Mouse (Mus musculus) lung, adult 2 months (tissue): ENCODE results near the gene Cabp2. TPM values are rescaled to one million over a fixed set of nuclear protein-coding genes. Genes with fewer than 3 reads are reported as not detected.
"Not testable (repeated sequence)": the region's sequence is repeated elsewhere in the genome, so short reads cannot be mapped to it uniquely, and the experiment has no call there.

ENCODE experiments used
- DNase-seq: peaks from one replicate; pipeline ENCODE4 v3.0.0; 2022
- H3K4me1 ChIP-seq: fragments of 200-500 bp; 2 replicates; pipeline ENCODE4 v1.6.1; 2011; ENCODE audit warnings: low read length; ENCODE audit not compliant: control insufficient read depth, insufficient read depth
- H3K4me3 ChIP-seq: fragments of 200-500 bp; replicated peaks from 2 replicates; pipeline ENCODE3; 2011; ENCODE audit warnings: low read depth, mild to moderate bottlenecking, control low read depth, low read length; ENCODE audit errors: extremely low read depth
- CTCF ChIP-seq: fragments of 200-500 bp; IDR thresholded peaks from 2 replicates; pipeline ENCODE4 v1.5.1; 2011; ENCODE audit warnings: mild to moderate bottlenecking, low read length, control low read depth; ENCODE audit not compliant: insufficient read depth
- POLR2A ChIP-seq: fragments of 200-500 bp; IDR thresholded peaks from 2 replicates; pipeline ENCODE4 v1.6.1; 2011; ENCODE audit warnings: low read depth, mild to moderate bottlenecking, control low read depth, low read length, borderline replicate concordance; ENCODE audit errors: extremely low read depth
- WGBS: fragments of 180-500 bp; shearing (Covaris S2); methylation state at CpG from one replicate; pipeline ENCODE4 v1.1.7; 2018; 5-methylcytosine and 5-hydroxymethylcytosine counted together
- polyA plus RNA-seq: library from polyadenylated mRNA; depleted of rRNA; stranded (reverse); fragments of >200 nt; gene quantifications from 2 replicates; pipeline ENCODE4 v1.2.3, GENCODE M21; 2012

Gene Cabp2
- polyA plus RNA-seq, 1 experiment = 0.86 TPM

GRCm38 (mm10) chr19:4045966-4046865, 35.2 kb upstream of the Cabp2 start, which contains the start of gene Gstp2:
Gstp2 (minus strand) TSS chr19:4046023.
- H3K4me1 ChIP-seq = peaks cover 7% of the 10 kb centered on the region
- WGBS = 14% methylated on average over 16 of the region's 16 CpGs
- peak; percentile 65 for TF ChIP-seq CTCF
- peak; percentile 55; the same call in 1 of the 2 replicates for TF ChIP-seq POLR2A
- peak; percentile 79 for DNase-seq
- H3K4me3 ChIP-seq = no peak within 1 kb of the TSS

GRCm38 (mm10) chr19:4046866-4047254, 34.5 kb upstream of the Cabp2 start:
- WGBS = 80% methylated on average over 8 of the region's 8 CpGs
- DNase-seq = no peak

GRCm38 (mm10) chr19:4047859-4048258, 33.5 kb upstream of the Cabp2 start:
- Histone ChIP-seq H3K4me3 (no peak overlapping the region), H3K4me1 (peaks cover 7% of the 10 kb centered on the region)
- TF ChIP-seq CTCF (peak; percentile 77), POLR2A (no peak)
- peak; percentile 80 for DNase-seq
- 10% methylated on average over 4 of the region's 4 CpGs for WGBS

More at GRCm38 (mm10) chr19:4046866-4047254, 34.5 kb upstream of the Cabp2 start:
- H3K4me3 ChIP-seq = no peak overlapping the region
- peaks cover 7% of the 10 kb centered on the region for H3K4me1 ChIP-seq
- TF ChIP-seq CTCF (no peak), POLR2A (no peak)

- not testable (repeated sequence) for H3K4me1 ChIP-seq, DNase-seq, H3K4me3 ChIP-seq
- WGBS = 80% methylated on average over 5 of the region's 5 CpGs
Observed at GRCm38 (mm10) chr19:4049069-4049468, 32.3 kb upstream of the Cabp2 start.

- Histone ChIP-seq H3K4me1 (peaks cover 2% of the 10 kb centered on the region; the same call in 1 of the 2 replicates), H3K4me3 (no peak overlapping the region)
- TF ChIP-seq POLR2A = no peak
- TF ChIP-seq CTCF = no peak
- no peak for DNase-seq
- WGBS = 98% methylated on average over 5 of the region's 5 CpGs
Observed at GRCm38 (mm10) chr19:4051016-4051415, 30.4 kb upstream of the Cabp2 start.

GRCm38 (mm10) chr19:4051741-4052515, 29.4 kb upstream of the Cabp2 start:
- Histone ChIP-seq H3K4me3 (no peak overlapping the region), H3K4me1 (no peaks in the 10 kb centered on the region)
- DNase-seq = peak; percentile 68
- 48% methylated on average over 10 of the region's 10 CpGs for WGBS
- TF ChIP-seq CTCF (peak; percentile 76), POLR2A (no peak)

GRCm38 (mm10) chr19:4052516-4053030, 28.8 kb upstream of the Cabp2 start:
- TF ChIP-seq POLR2A = no peak
- TF ChIP-seq CTCF = no peak
- DNase-seq = no peak
- H3K4me3 ChIP-seq = no peak overlapping the region
- 60% methylated on average over 5 of the region's 5 CpGs for WGBS
- H3K4me1 ChIP-seq = no peaks in the 10 kb centered on the region

- DNase-seq = no peak
- 90% methylated on average over 5 of the region's 5 CpGs for WGBS
- Histone ChIP-seq H3K4me3 (no peak overlapping the region), H3K4me1 (peaks cover 4% of the 10 kb centered on the region; the same call in 1 of the 2 replicates)
- no peak for TF ChIP-seq POLR2A
- TF ChIP-seq CTCF = no peak
Observed at GRCm38 (mm10) chr19:4054613-4055012, 26.8 kb upstream of the Cabp2 start.

- H3K4me1 ChIP-seq = peaks cover 4% of the 10 kb centered on the region; the same call in 1 of the 2 replicates
- TF ChIP-seq CTCF (no peak), POLR2A (no peak)
- DNase-seq = no peak
- H3K4me3 ChIP-seq = no peak overlapping the region
- WGBS = 72% methylated on average over 8 of the region's 8 CpGs
Observed at GRCm38 (mm10) chr19:4055216-4055946, 26.0 kb upstream of the Cabp2 start.
